Mouse (Mus musculus) heart, embryonic 10.5 days (tissue): ENCODE data around the gene Kdm6b. TPM values are rescaled to one million over a fixed set of nuclear protein-coding genes. Genes with fewer than 3 reads are reported as not detected.

ENCODE experiments used
- DNase-seq: peaks from one replicate; pipeline ENCODE4 v3.0.0-alpha.2; 2017; ENCODE audit warnings: low spot score
- H3K27ac ChIP-seq: fragments of 300-500 bp; sonication (generic); 2 replicates; pipeline ENCODE4 v1.5.1; 2016; ENCODE audit warnings: mild to moderate bottlenecking
- H3K27me3 ChIP-seq: fragments of 300-500 bp; sonication (generic); 2 replicates; pipeline ENCODE4 v1.6.1; 2016; ENCODE audit warnings: mild to moderate bottlenecking; ENCODE audit not compliant: poor library complexity, insufficient read depth, severe bottlenecking
- H3K36me3 ChIP-seq: fragments of 300-500 bp; sonication (generic); 2 replicates; pipeline ENCODE4 v1.6.1; 2016; ENCODE audit warnings: mild to moderate bottlenecking, moderate library complexity
- H3K4me1 ChIP-seq: fragments of 300-500 bp; sonication (generic); 2 replicates; pipeline ENCODE4 v1.6.1; 2016; ENCODE audit warnings: mild to moderate bottlenecking
- H3K4me3 ChIP-seq: fragments of 300-500 bp; sonication (generic); 2 replicates; pipeline ENCODE4 v1.5.1; 2016; ENCODE audit warnings: mild to moderate bottlenecking, moderate library complexity
- H3K9me3 ChIP-seq: fragments of 300-500 bp; sonication (generic); 2 replicates; pipeline ENCODE4 v1.6.1; 2016; ENCODE audit warnings: mild to moderate bottlenecking, moderate library complexity
- WGBS: fragments of 180-500 bp; shearing (Covaris S2); methylation state at CpG from one replicate; pipeline ENCODE4 v1.1.7; 2016; 5-methylcytosine and 5-hydroxymethylcytosine counted together
- polyA plus RNA-seq: library from polyadenylated mRNA; unstranded; fragments of >200 nt; fragmentation: Nextera tagmentation; extraction: Ambion mirVana; gene quantifications from 2 replicates; pipeline ENCODE4 v1.2.1, GENCODE M21; 2016

Kdm6b gene
- polyA plus RNA-seq, 1 experiment from 2014 or later = 26.9 TPM

DNA sequence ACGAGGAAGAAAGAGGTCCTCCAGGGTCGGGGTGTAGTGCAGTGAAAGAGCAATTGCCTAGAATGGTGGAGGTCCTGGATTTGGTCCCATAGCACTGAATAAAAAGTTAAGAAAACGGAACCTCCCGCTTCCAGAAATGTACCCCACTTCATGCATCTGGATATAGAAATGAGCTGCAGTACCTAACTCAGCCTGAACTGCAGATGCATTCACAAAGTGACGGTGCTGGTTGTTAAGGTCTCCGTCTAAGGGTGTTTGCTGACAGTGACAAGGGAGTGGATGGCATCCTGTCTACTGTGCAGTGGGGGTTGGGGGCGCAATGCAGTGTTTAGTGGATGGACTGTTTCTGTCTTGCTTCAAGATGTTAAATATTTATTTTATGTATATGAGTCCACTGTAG lies 26.7 kb downstream of the Kdm6b start:
- Histone ChIP-seq H3K9me3 (no peaks in the 10 kb centered on the region), H3K27ac (no peak overlapping the region), H3K4me1 (peaks cover 7% of the 10 kb centered on the region; the same call in 1 of the 2 replicates), H3K27me3 (no peaks in the 10 kb centered on the region), H3K36me3 (no peaks in the 10 kb centered on the region), H3K4me3 (no peak overlapping the region)
- 76% methylated on average over 7 of the region's 7 CpGs for WGBS
- no peak for DNase-seq

DNA sequence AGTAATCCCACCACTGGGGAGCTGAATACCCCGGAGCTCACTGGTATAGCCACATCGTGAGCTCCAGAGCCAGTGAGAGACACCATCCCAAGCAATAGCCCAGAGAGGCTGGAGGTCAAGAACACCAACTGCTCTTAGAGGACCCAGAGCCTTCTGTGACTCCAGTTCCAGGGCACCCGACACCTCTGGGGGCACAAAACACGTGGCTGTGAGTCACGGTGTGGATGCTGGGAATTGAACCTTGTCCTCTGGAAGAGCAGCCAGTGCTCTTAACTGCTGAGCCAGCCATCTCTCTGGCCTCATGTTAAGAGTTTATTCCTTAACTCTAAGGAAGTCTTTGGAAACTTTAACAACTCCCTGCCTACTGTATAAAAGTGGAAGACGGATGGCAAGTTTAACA lies 28.5 kb downstream of the Kdm6b start:
- H3K36me3 ChIP-seq = no peaks in the 10 kb centered on the region
- no peak overlapping the region for H3K27ac ChIP-seq
- H3K4me1 ChIP-seq = peaks cover 14% of the 10 kb centered on the region
- no peaks in the 10 kb centered on the region for H3K9me3 ChIP-seq
- no peaks in the 10 kb centered on the region for H3K27me3 ChIP-seq
- 80% methylated on average over 6 of the region's 6 CpGs for WGBS
- DNase-seq = peak; percentile 53
- no peak overlapping the region for H3K4me3 ChIP-seq

DNA sequence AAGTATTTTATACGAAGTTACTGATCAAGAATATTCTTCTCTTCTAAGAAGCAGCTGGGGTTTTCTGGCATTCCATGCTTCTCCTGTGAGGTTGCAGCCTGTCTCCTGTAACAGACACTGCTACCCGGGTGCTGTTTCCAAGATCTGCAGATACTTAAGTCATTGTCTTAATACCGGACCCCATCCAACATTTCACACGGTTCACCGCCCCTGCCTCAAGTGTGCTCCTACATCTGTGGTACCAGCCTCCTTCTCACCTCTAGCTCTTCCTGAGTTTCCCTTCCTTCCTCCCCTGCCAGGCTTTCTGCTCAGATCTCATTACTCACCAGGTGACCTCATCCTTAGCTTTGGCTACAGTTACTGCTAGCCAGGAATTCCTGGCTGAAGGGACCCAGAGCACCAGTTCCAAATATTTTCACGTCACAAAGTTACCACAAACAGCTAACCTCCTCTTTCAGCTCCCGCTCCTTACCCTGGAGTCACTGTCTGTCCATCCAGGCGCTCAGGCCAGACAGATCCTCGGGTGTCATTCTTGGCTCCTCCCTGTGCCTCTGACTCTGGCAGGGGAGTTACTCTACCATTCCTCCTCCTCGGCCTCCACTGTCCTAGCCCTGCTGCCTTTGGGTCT lies 30.9 kb downstream of the Kdm6b start:
- DNase-seq = peak; percentile 69
- no peaks in the 10 kb centered on the region for H3K27me3 ChIP-seq
- 57% methylated on average over 10 of the region's 10 CpGs for WGBS
- peaks cover 3% of the 10 kb centered on the region; the same call in 1 of the 2 replicates for H3K36me3 ChIP-seq
- no peaks in the 10 kb centered on the region for H3K9me3 ChIP-seq
- peaks cover 20% of the 10 kb centered on the region for H3K4me1 ChIP-seq
- 0 out of 2 replicates have a peak overlapping the region, but pooled peaks have one; percentile 43 for H3K27ac ChIP-seq
- H3K4me3 ChIP-seq = no peak overlapping the region

DNA sequence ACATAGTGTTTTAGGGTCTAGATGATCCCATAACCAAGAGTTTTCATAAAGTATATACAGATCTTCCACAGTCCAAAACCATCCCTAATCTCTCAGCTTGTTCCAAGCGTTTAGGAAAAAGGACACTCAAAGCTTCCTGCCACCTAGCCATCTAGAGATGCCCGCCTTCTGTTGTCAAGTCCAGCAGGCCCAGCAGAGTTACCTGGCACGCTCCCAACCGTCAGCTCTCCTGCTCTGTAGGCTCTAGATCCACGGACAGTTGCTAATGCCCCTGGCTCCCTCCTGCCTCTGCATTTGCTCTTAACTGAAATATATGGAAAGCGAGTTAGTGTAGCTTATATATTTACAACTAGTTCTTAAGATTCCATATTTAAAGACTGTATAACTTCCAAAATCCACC lies 32.1 kb downstream of the Kdm6b start:
- H3K4me1 ChIP-seq = peaks cover 20% of the 10 kb centered on the region
- no peak overlapping the region for H3K4me3 ChIP-seq
- DNase-seq = no peak
- H3K36me3 ChIP-seq = peaks cover 3% of the 10 kb centered on the region; the same call in 1 of the 2 replicates
- H3K27ac ChIP-seq = no peak overlapping the region
- H3K27me3 ChIP-seq = no peaks in the 10 kb centered on the region
- 80% methylated on average over 6 of the region's 6 CpGs for WGBS
- no peaks in the 10 kb centered on the region for H3K9me3 ChIP-seq

DNA sequence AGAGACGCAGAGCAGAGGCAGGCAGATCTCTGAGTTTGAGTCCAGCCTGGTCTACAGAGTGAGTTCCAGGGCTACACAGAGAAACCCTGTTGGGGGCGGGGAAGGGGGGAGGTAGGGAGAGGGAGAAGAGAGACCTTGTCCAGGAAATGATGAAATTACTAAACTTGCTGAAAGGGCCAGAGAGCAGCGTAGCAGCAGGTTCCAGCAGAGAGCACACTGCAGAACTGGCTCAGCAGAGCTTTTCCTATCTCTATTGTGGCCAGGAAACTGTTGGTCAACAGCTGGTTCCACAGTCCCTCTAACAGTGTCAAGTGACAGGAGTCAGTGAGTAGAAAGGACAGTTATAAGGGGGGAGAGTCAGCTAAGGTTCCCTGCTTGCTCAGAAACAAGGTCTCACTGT lies 33.9 kb downstream of the Kdm6b start:
- 74% methylated on average over 3 of the region's 3 CpGs for WGBS
- Histone ChIP-seq H3K4me3 (no peak overlapping the region), H3K27ac (no peak overlapping the region), H3K27me3 (no peaks in the 10 kb centered on the region), H3K36me3 (peaks cover 7% of the 10 kb centered on the region; the same call in 1 of the 2 replicates), H3K9me3 (no peaks in the 10 kb centered on the region), H3K4me1 (peaks cover 20% of the 10 kb centered on the region)
- no peak for DNase-seq

DNA sequence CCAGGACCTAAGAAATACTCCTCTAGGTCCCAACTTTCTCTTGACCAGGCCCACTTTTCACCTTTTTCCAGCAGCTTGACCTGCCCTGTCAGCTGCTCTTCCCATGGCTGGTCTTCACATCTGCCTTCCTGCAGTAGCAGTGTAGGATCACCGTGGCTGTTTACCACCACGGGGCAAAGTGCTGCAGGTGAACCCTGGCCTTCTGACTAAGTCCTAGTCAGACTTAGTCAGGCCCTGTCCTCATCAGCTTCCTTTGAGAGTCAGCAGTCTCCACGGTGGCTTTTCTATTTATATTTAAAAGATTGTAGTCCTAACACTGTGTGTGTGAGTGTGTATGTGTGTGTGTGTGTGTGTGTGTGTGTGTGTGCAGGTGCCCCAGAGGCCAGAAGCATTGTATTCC lies 35.7 kb downstream of the Kdm6b start:
- peaks cover 12% of the 10 kb centered on the region; the same call in 1 of the 2 replicates for H3K36me3 ChIP-seq
- H3K9me3 ChIP-seq = no peaks in the 10 kb centered on the region
- DNase-seq = no peak
- 75% methylated on average over 3 of the region's 3 CpGs for WGBS
- H3K27me3 ChIP-seq = no peaks in the 10 kb centered on the region
- peaks cover 24% of the 10 kb centered on the region for H3K4me1 ChIP-seq
- no peak overlapping the region for H3K4me3 ChIP-seq
- no peak overlapping the region for H3K27ac ChIP-seq

DNA sequence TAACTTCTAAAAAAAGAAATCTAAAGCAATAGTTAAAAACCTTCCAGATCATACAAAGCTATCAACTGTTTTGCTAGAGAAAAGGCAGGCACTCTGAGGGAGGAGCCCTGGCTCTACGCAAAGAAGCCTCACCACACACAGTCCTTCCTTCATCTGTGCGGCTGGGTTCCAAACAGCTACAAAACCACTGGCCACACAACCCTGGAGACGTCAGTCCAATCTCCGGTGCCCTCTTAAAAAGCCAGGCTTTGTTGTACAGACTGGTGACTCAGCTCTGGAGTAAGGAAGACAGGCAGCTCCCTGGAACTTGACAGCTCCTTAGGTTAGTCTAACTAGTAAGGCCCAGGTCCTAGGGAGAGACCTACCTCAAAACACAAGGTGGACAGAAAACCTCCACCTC lies 37.8 kb downstream of the Kdm6b start:
- Histone ChIP-seq H3K36me3 (peaks cover 13% of the 10 kb centered on the region; the same call in 1 of the 2 replicates), H3K27me3 (no peaks in the 10 kb centered on the region), H3K9me3 (no peaks in the 10 kb centered on the region), H3K4me3 (no peak overlapping the region), H3K27ac (no peak overlapping the region), H3K4me1 (peaks cover 41% of the 10 kb centered on the region)
- no peak for DNase-seq
- 86% methylated on average over 4 of the region's 4 CpGs for WGBS

DNA sequence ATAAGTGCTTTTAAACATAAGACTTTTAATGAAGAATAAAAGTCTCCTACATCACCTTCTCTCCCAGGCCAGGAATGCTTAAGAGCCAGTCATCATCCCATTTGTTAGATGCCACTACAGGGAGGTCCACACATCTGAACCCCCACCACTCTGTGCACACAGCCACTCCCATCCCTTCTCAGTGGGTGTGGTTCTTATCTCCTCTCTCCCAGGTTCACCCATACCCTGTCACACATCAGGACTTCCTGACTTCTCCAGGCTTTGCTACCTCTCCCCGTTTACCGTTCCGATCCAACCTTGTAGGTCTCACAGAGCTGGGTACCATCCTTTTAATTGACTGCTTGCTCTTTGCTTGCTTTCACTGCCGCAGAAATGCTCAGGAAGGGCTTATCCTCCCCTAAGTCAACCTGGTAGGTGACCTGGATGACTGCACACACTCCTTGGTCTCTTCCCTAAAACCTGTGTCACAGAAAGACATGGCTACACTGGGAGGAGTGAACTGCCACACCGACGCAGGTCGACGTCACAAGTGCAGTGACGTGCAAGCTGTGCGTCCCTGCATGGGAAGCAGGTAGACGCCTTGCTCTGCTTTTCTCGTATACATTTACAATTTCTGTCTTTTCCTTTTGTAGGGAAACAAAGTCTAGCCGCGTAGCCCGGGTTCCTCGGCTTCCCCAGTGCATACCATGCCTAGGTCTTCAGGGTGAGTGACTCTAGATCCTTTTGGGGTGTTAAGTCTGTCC lies 40.1 kb downstream of the Kdm6b start:
- DNase-seq = no peak
- Histone ChIP-seq H3K9me3 (no peaks in the 10 kb centered on the region), H3K27me3 (no peaks in the 10 kb centered on the region), H3K4me1 (peaks cover 33% of the 10 kb centered on the region), H3K4me3 (peak overlapping the region; percentile 24; the same call in 1 of the 2 replicates), H3K36me3 (peaks cover 10% of the 10 kb centered on the region; the same call in 1 of the 2 replicates), H3K27ac (peak overlapping the region; percentile 42; the same call in 1 of the 2 replicates)
- 84% methylated on average over 16 of the region's 16 CpGs for WGBS

DNA sequence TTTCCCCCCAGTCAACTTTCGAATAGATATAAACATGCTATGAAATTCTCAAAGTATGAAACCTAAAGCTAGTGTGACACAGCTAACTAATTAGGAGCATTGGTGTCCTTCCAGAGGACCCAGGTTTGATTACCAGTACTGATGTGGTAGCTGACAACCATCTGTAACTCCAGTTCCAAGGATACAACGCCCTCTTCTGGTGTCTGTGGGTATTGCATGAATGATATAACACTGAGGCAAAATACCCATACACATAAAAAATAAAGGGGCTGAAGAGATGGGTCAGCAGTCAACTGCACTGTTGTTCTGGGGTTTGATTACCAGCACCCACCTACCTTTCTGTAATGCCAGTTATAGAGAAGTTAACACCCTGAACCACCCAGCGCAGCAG lies 40.7 kb downstream of the Kdm6b start:
- Histone ChIP-seq H3K9me3 (no peaks in the 10 kb centered on the region), H3K27me3 (no peaks in the 10 kb centered on the region), H3K27ac (peak overlapping the region; percentile 76; the same call in 1 of the 2 replicates), H3K36me3 (peaks cover 10% of the 10 kb centered on the region; the same call in 1 of the 2 replicates), H3K4me1 (peaks cover 39% of the 10 kb centered on the region), H3K4me3 (peak overlapping the region; percentile 42)
- WGBS = 53% methylated on average over 3 of the region's 3 CpGs
- no peak for DNase-seq

DNA sequence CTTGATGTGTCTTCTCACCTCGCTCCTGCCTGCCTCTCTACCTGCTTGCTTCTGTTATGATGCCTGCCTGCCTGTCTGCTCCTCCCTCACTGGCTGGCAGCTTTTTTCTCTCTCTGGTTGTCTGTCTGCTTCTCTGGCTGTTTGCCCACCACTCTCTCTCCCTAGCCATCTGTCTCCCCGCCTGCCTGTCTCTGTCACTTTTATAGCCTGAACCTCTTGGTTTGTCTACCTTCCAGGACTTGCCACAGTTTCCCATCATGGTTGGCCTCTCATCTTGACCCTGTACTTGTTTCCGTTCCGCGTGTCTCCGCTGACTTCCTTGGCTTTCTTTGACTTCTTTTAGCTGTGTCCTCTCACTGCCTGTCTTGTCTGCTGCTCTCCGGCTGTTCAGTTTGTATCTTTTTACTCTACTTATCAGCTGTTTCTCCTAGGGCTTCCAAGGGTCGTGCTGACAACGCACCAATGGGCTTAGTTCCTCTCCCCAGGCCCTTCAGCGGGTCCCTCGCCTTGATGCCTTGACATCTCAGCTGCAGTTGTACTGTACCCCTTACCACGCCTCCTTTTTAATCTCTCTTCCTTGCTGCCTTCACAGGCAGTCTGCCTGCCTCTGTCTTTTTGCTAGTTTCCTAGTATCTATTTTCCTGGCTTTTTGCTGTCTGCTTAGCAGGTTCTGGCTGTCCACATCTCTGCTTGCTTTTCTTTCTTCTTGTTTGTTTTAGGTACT lies 41.3 kb downstream of the Kdm6b start:
- DNase-seq = no peak
- 20% methylated on average over 12 of the region's 12 CpGs for WGBS
- Histone ChIP-seq H3K9me3 (no peaks in the 10 kb centered on the region), H3K27me3 (no peaks in the 10 kb centered on the region), H3K36me3 (peaks cover 10% of the 10 kb centered on the region; the same call in 1 of the 2 replicates), H3K27ac (peak overlapping the region; percentile 76), H3K4me3 (peak overlapping the region; percentile 42), H3K4me1 (peaks cover 45% of the 10 kb centered on the region)

DNA sequence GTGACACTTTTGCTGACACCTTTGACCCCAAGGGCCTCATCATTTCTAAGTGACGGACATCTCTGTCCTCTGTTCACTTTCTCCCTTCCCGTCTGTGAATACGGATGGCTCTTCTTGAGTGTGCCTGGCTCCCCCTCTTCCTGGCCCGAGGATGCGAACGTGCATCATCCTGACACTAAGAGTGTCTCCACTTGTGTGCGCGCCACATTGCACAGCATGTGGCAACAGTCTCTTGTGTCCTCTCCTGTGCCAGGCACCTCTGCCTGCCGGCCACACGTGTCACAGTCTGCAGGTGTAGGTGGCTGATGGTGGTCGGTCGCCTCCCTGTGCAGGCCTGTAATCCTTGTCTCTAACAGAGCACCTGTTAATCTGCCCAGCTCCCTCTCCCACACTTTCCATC lies 41.9 kb downstream of the Kdm6b start:
- Histone ChIP-seq H3K4me3 (peak overlapping the region; percentile 42), H3K27me3 (no peaks in the 10 kb centered on the region), H3K4me1 (peaks cover 47% of the 10 kb centered on the region), H3K27ac (peak overlapping the region; percentile 76), H3K36me3 (peaks cover 10% of the 10 kb centered on the region; the same call in 1 of the 2 replicates), H3K9me3 (no peaks in the 10 kb centered on the region)
- 54% methylated on average over 12 of the region's 12 CpGs for WGBS
- DNase-seq = no peak

DNA sequence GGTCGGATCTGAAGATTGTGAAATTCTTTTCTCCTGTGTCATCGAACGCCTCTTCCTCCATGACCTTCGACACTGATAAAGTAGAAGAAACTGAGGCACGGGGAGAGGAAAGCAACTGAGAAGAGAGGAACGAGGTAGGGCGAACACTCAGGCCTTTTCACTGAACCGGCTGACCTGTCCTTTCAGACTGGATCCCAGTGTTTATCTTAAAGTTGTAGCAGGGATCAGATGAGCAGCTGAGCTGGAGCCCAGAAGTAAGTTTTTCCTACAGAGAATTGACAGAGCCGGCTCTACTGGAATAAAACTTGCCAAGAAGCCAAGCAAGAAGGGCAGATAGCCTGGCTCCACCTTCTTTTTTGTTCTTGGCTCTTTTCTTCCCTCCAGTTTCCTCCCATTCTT lies 42.7 kb downstream of the Kdm6b start:
- H3K4me3 ChIP-seq = peak overlapping the region; percentile 27; the same call in 1 of the 2 replicates
- H3K4me1 ChIP-seq = peaks cover 52% of the 10 kb centered on the region
- no peak for DNase-seq
- peaks cover 10% of the 10 kb centered on the region; the same call in 1 of the 2 replicates for H3K36me3 ChIP-seq
- WGBS = 13% methylated on average over 9 of the region's 9 CpGs
- H3K27ac ChIP-seq = peak overlapping the region; percentile 76
- H3K27me3 ChIP-seq = no peaks in the 10 kb centered on the region
- no peaks in the 10 kb centered on the region for H3K9me3 ChIP-seq
